Mouse (Mus musculus) hindbrain, embryonic 12.5 days (tissue): ENCODE measurements around the gene Wdfy4. TPM values are rescaled to one million over a fixed set of nuclear protein-coding genes. Genes with fewer than 3 reads are reported as not detected.
A peak's percentile ranks its signal among the peaks of the same experiment; 100 is the strongest.

Experiments
- ATAC-seq: fragments of 200-750 bp; cut with Nextera tagmentation; 2 replicates; pipeline ENCODE4 v1.8.0; 2017; ENCODE audit warnings: moderate TSS enrichment; ENCODE audit not compliant: low FRiP score
- H3K27ac ChIP-seq: fragments of 300-500 bp; sonication (generic); 2 replicates; pipeline ENCODE4 v1.5.1; 2016; ENCODE audit warnings: mild to moderate bottlenecking
- H3K27me3 ChIP-seq: fragments of 300-500 bp; sonication (generic); 2 replicates; pipeline ENCODE4 v1.6.1; 2016; ENCODE audit warnings: mild to moderate bottlenecking
- H3K36me3 ChIP-seq: fragments of 300-500 bp; sonication (generic); 2 replicates; pipeline ENCODE4 v1.6.1; 2016; ENCODE audit warnings: mild to moderate bottlenecking
- H3K4me1 ChIP-seq: fragments of 300-500 bp; sonication (generic); 2 replicates; pipeline ENCODE4 v1.6.1; 2016
- H3K4me2 ChIP-seq: fragments of 300-500 bp; sonication (generic); replicated peaks from 2 replicates; pipeline ENCODE4 v1.6.1; 2016; ENCODE audit warnings: mild to moderate bottlenecking
- H3K4me3 ChIP-seq: fragments of 300-500 bp; sonication (generic); 2 replicates; pipeline ENCODE4 v1.5.1; 2016; ENCODE audit warnings: mild to moderate bottlenecking
- H3K9ac ChIP-seq: fragments of 300-500 bp; sonication (generic); 2 replicates; pipeline ENCODE4 v1.6.1; 2016; ENCODE audit warnings: mild to moderate bottlenecking, moderate library complexity
- H3K9me3 ChIP-seq: fragments of 300-500 bp; sonication (generic); replicated peaks from 2 replicates; pipeline ENCODE4 v1.6.1; 2016; ENCODE audit warnings: mild to moderate bottlenecking
- WGBS: fragments of 180-500 bp; shearing (Covaris S2); methylation state at CpG from one replicate; pipeline ENCODE4 v1.1.7; 2016; 5-methylcytosine and 5-hydroxymethylcytosine counted together
- polyA plus RNA-seq: library from polyadenylated mRNA; unstranded; fragments of >200 nt; fragmentation: Nextera tagmentation; extraction: Ambion mirVana; gene quantifications from 2 replicates; pipeline ENCODE4 v1.2.1, GENCODE M21; 2016

Gene Wdfy4
- polyA plus RNA-seq, 1 experiment from 2014 or later, result 0.25 TPM

GRCm38 (mm10) chr14:32999511-32999910 is 185.8 kb downstream of the Wdfy4 start:
- Histone ChIP-seq H3K4me2 (peak overlapping the region; percentile 26; the same call in 1 of the 2 replicates), H3K4me1 (peaks cover 26% of the 10 kb centered on the region), H3K9ac (peak overlapping the region; percentile 45; the same call in 1 of the 2 replicates), H3K27ac (no peak overlapping the region), H3K4me3 (no peak overlapping the region), H3K36me3 (no peaks in the 10 kb centered on the region), H3K27me3 (no peaks in the 10 kb centered on the region), H3K9me3 (no peaks in the 10 kb centered on the region)
- ATAC-seq, result peak; percentile 34; the same call in 1 of the 2 replicates
- 18% methylated on average over 10 of the region's 10 CpGs for WGBS

GRCm38 (mm10) chr14:32994954-32995636 is 190.2 kb downstream of the Wdfy4 start:
- Histone ChIP-seq H3K4me1 (peaks cover 21% of the 10 kb centered on the region), H3K4me2 (peak overlapping the region; percentile 25), H3K9me3 (no peaks in the 10 kb centered on the region), H3K9ac (no peak overlapping the region), H3K4me3 (no peak overlapping the region), H3K27me3 (no peaks in the 10 kb centered on the region), H3K36me3 (no peaks in the 10 kb centered on the region), H3K27ac (peak overlapping the region; percentile 52; the same call in 1 of the 2 replicates)
- ATAC-seq, result no peak
- 4% methylated on average over 10 of the region's 10 CpGs for WGBS

DNA sequence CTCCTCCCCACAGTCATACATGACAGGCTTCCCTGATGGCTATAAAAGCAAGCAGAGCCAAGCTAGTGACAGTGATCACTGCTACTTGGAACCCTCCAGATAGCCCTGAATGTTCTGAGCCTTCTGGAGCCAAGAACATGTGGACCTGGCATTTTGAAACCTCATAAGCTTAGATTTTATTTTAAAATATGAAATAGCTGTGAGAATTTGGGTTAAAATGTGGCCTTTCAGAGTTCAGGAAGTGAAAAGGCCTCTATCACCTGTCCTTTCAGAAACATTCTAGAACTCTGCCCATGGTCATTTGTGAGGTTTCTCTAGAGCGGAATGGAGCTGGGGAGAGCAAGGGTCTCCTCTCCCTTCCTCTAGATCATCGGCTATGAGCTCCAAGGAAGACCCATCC is 194.2 kb downstream of the Wdfy4 start, which contains the start of gene Lrrc18:
Lrrc18 (plus strand) TSS at position 301 of the 400 bp plus-strand sequence.
- no peaks in the 10 kb centered on the region for H3K27me3 ChIP-seq
- H3K9me3 ChIP-seq, result no peaks in the 10 kb centered on the region
- no peak within 1 kb of the TSS for H3K27ac ChIP-seq
- H3K36me3 ChIP-seq, result no peaks in the 10 kb centered on the region
- 84% methylated on average over 2 of the region's 2 CpGs for WGBS
- no peak within 1 kb of the TSS for H3K4me3 ChIP-seq
- no peak within 1 kb of the TSS for H3K4me2 ChIP-seq
- no peak within 1 kb of the TSS for H3K9ac ChIP-seq
- ATAC-seq, result no peak
- H3K4me1 ChIP-seq, result peaks cover 14% of the 10 kb centered on the region

DNA sequence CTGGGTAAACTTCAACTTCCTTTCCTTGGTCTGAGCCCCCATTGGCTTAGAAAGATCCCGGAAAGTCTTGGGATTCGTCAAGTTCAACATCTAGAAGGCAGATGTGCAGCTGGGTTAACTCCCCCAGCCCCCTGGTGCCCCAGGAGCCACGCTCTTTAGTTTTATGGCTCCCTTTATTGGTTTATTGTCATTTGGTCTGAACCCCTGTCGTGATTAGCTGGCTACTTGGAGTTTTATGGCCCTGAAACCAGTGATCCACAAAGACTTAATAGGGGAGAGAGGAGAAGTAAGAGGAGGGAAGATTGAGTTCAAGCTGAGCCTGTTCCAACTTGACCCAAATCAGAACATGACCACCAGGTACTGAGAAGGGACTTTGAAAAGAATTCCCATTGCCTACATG is 198.6 kb downstream of the Wdfy4 start:
- Histone ChIP-seq H3K27me3 (no peaks in the 10 kb centered on the region), H3K4me1 (no peaks in the 10 kb centered on the region), H3K4me3 (no peak overlapping the region), H3K9me3 (no peaks in the 10 kb centered on the region), H3K27ac (no peak overlapping the region), H3K36me3 (no peaks in the 10 kb centered on the region), H3K9ac (no peak overlapping the region), H3K4me2 (no peak overlapping the region)
- no peak for ATAC-seq
- WGBS, result 57% methylated on average over 4 of the region's 4 CpGs

DNA sequence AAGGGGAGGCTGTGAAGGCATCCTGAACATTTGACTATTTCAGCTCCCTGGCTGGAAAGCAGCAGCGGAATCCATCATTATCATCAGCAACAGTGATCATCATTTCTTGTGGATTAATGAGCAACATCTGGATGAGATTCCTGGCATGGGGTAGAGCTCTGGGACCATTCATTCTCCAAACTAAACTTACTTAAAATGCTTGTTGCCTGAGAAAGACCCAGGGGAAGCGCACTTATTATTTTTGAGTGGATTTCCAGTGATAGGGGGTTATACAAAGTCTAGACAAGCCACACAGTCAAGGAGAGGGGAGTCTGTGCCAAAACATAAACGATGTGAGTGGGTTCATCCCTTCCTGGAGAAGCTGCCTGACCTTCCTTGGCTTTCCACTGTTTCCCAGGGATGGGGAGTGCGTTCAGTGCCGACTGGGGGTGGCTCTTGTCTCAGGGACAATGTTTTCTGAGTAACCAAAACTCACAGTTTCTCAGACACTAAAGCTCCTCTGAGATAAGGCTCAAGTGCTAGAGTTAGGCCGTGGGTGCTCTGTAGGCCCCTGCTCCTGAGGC is 201.1 kb downstream of the Wdfy4 start:
- Histone ChIP-seq H3K4me1 (no peaks in the 10 kb centered on the region), H3K4me2 (no peak overlapping the region), H3K9me3 (no peaks in the 10 kb centered on the region), H3K36me3 (no peaks in the 10 kb centered on the region), H3K4me3 (no peak overlapping the region), H3K27me3 (no peaks in the 10 kb centered on the region), H3K27ac (no peak overlapping the region), H3K9ac (no peak overlapping the region)
- ATAC-seq, result no peak
- WGBS, result 81% methylated on average over 6 of the region's 6 CpGs

DNA sequence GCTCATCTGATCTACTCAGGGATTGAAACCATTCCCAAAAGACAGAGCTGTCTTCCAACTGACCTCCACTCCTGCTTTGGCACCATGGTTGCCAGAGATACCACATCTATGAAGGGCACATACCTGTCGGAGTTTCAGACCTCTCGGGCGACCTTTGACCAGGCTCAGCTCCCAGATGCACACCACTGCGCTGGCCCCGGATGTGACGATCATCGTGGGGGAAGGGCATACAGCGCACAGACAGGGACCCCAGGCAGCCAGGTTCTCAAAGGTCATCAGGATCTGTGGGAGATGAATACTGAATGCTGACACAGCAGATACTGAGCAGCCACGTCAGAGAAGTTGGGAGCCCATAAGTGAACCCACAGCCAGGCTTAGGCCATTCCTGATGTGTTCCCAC is 214.6 kb downstream of the Wdfy4 start:
- no peak for ATAC-seq
- Histone ChIP-seq H3K27me3 (no peaks in the 10 kb centered on the region), H3K36me3 (no peaks in the 10 kb centered on the region), H3K4me2 (no peak overlapping the region), H3K9me3 (no peaks in the 10 kb centered on the region), H3K9ac (no peak overlapping the region), H3K27ac (no peak overlapping the region), H3K4me3 (no peak overlapping the region), H3K4me1 (no peaks in the 10 kb centered on the region)
- 72% methylated on average over 9 of the region's 9 CpGs for WGBS

GRCm38 (mm10) chr14:32964742-32965141 is 220.6 kb downstream of the Wdfy4 start:
- ATAC-seq, result no peak
- Histone ChIP-seq H3K36me3 (no peaks in the 10 kb centered on the region), H3K27me3 (no peaks in the 10 kb centered on the region), H3K4me3 (no peak overlapping the region), H3K9ac (no peak overlapping the region), H3K4me2 (no peak overlapping the region), H3K9me3 (no peaks in the 10 kb centered on the region), H3K27ac (no peak overlapping the region), H3K4me1 (no peaks in the 10 kb centered on the region; the same call in 1 of the 2 replicates)
- WGBS, result 69% methylated on average over 10 of the region's 10 CpGs

DNA sequence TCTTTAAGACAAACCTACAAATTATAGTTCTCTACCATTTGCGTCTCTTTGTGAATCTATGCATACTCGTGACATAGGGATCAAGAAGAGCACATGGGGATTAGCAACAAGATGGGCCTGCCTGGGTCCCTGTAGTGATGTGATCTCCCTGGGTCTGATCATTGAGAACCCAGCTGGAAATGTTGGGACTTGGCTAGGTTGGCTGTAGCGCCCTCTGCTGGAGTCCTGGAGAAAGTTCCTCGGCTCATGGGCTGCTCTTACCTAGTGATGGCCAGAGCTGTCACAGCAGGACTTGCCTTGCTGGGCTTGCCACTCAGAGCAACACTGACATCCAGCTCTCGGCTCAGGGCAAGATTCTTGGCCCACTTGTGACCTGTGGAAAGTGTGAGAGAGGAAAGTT is 224.8 kb downstream of the Wdfy4 start:
- Histone ChIP-seq H3K4me2 (no peak overlapping the region), H3K4me1 (no peaks in the 10 kb centered on the region; the same call in 1 of the 2 replicates), H3K4me3 (no peak overlapping the region), H3K9me3 (no peaks in the 10 kb centered on the region), H3K27me3 (no peaks in the 10 kb centered on the region), H3K27ac (no peak overlapping the region), H3K9ac (no peak overlapping the region), H3K36me3 (no peaks in the 10 kb centered on the region)
- ATAC-seq, result no peak
- WGBS, result 32% methylated on average over 5 of the region's 5 CpGs

- Histone ChIP-seq H3K4me1 (no peaks in the 10 kb centered on the region; the same call in 1 of the 2 replicates), H3K36me3 (no peaks in the 10 kb centered on the region), H3K27ac (no peak overlapping the region), H3K4me3 (no peak overlapping the region), H3K27me3 (no peaks in the 10 kb centered on the region), H3K9ac (no peak overlapping the region), H3K9me3 (no peaks in the 10 kb centered on the region), H3K4me2 (no peak overlapping the region)
- ATAC-seq, result no peak
- WGBS, result 63% methylated on average over 8 of the region's 8 CpGs
These were observed 226.6 kb downstream of the Wdfy4 start for GRCm38 (mm10) chr14:32958671-32959070.

GRCm38 (mm10) chr14:32956486-32956885 is 228.8 kb downstream of the Wdfy4 start:
- 75% methylated on average over 8 of the region's 8 CpGs for WGBS
- H3K27me3 ChIP-seq, result peaks cover 5% of the 10 kb centered on the region; the same call in 1 of the 2 replicates
- no peak overlapping the region for H3K4me3 ChIP-seq
- H3K27ac ChIP-seq, result no peak overlapping the region
- ATAC-seq, result no peak
- no peak overlapping the region for H3K4me2 ChIP-seq
- no peaks in the 10 kb centered on the region for H3K36me3 ChIP-seq
- H3K9ac ChIP-seq, result no peak overlapping the region
- peaks cover under 1% of the 10 kb centered on the region for H3K4me1 ChIP-seq
- no peaks in the 10 kb centered on the region for H3K9me3 ChIP-seq

DNA sequence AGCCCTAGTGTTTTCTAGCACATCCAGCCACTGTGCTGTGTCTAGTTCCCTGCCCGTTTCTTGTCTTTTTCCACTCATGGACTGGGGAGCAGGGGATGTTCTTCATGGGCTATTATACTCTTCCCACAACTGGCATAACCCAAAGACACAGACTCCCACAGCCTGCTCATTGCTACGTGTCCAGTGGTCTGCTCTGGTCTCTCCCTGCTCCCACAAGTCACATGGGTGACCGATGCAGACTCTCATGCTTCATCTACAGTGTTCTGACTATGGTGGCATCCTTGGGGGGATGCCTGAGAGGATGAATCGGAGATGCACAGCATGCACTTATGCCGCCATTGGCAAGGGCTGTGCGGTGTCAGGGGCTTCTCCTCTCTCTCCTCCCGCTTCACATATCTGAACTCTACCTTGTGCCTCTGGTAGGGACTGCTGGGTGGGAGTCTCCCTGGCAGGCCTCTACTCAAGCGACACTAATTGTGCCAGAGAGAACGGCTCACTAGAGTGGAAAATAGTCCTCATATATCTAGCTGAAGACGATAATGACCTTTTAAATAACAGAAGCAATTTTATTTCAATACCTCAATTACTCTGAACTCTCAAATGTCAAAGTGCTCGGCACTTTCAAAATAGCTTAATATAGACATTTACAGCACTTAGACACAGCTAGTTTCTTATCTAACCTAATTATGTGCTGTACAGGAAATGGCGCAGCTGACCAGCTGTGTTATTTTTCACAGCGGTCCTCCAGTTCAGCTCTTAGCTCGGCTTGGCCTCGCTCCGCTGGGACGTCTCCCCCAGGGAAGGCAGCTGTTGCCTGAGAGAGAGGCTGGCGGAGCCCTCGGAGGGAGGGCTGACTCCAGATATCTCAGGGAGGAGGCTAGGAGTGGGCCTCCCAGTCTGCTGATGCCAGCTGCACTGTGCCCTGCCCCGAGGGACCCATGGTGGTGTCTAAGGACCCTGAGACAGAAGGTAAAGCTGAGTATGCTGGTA is 234.7 kb downstream of the Wdfy4 start:
- H3K27ac ChIP-seq, result peak overlapping the region; percentile 57; the same call in 1 of the 2 replicates
- peaks cover 15% of the 10 kb centered on the region for H3K4me1 ChIP-seq
- no peaks in the 10 kb centered on the region for H3K9me3 ChIP-seq
- no peaks in the 10 kb centered on the region for H3K36me3 ChIP-seq
- WGBS, result 47% methylated on average over 20 of the region's 20 CpGs
- peaks cover 5% of the 10 kb centered on the region; the same call in 1 of the 2 replicates for H3K27me3 ChIP-seq
- ATAC-seq, result peak; percentile 83
- no peak overlapping the region for H3K9ac ChIP-seq
- no peak overlapping the region for H3K4me3 ChIP-seq
- H3K4me2 ChIP-seq, result peak overlapping the region; percentile 13; the same call in 1 of the 2 replicates

DNA sequence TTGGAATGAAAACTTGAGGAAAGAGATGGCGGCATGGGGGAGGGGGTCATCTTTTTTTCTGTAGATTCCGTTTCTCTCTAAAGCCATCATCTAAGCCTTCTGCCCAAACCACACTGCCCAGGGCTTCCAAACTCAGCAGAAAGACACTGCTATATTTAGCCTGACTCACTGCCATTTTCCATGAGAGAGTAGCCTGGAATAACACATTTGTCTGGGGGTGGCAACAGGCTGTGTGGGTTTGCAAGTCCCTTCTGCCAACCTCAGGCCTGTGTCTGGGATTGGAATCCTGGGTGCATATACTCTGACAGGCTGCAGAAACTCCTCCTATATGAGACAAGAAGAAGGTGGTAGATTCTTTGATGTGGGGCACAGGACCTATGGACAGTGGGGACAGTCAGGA is 237.8 kb downstream of the Wdfy4 start:
- Histone ChIP-seq H3K4me2 (no peak overlapping the region), H3K27me3 (peaks cover 2% of the 10 kb centered on the region; the same call in 1 of the 2 replicates), H3K36me3 (no peaks in the 10 kb centered on the region), H3K27ac (no peak overlapping the region), H3K9me3 (no peaks in the 10 kb centered on the region), H3K4me1 (peaks cover 15% of the 10 kb centered on the region), H3K4me3 (no peak overlapping the region), H3K9ac (no peak overlapping the region)
- ATAC-seq, result no peak
- 97% methylated on average over 2 of the region's 2 CpGs for WGBS
